Mouse (Mus musculus) liver, embryonic 11.5 days (tissue): ENCODE measurements around the gene Smyd5. TPM values are rescaled to one million over a fixed set of nuclear protein-coding genes. Genes with fewer than 3 reads are reported as not detected.
A peak's percentile ranks its signal among the peaks of the same experiment; 100 is the strongest.

Experiments used
- ATAC-seq: fragments of 200-750 bp; cut with Nextera tagmentation; replicated peaks from 2 replicates; pipeline ENCODE4 v1.8.0; 2017; ENCODE audit warnings: moderate number of reproducible peaks, mild to moderate bottlenecking, moderate TSS enrichment, moderate library complexity; ENCODE audit not compliant: low FRiP score
- DNase-seq: peaks from one replicate; pipeline ENCODE4 v3.0.0-alpha.2; 2017; ENCODE audit warnings: low spot score
- H3K27ac ChIP-seq: fragments of 300-500 bp; sonication (generic); 2 replicates; pipeline ENCODE4 v1.5.1; 2014; ENCODE audit warnings: mild to moderate bottlenecking, low read depth, low read length, control low read depth
- H3K27me3 ChIP-seq: fragments of 300-500 bp; sonication (generic); replicated peaks from 2 replicates; pipeline ENCODE4 v1.6.1; 2014; ENCODE audit warnings: low read length, mixed read lengths; ENCODE audit not compliant: control insufficient read depth, insufficient read depth
- H3K36me3 ChIP-seq: fragments of 300-500 bp; sonication (generic); 2 replicates; pipeline ENCODE4 v1.6.1; 2014; ENCODE audit warnings: mild to moderate bottlenecking, low read length, moderate library complexity, mixed read lengths; ENCODE audit not compliant: control insufficient read depth, insufficient read depth
- H3K4me1 ChIP-seq: fragments of 300-500 bp; sonication (generic); replicated peaks from 2 replicates; pipeline ENCODE4 v1.6.1; 2014; ENCODE audit warnings: low read length, mixed read lengths; ENCODE audit not compliant: control insufficient read depth, insufficient read depth
- H3K4me2 ChIP-seq: fragments of 300-500 bp; sonication (generic); 2 replicates; pipeline ENCODE4 v1.6.1; 2014; ENCODE audit warnings: mild to moderate bottlenecking, control low read depth, moderate library complexity
- H3K4me3 ChIP-seq: fragments of 300-500 bp; sonication (generic); 2 replicates; pipeline ENCODE4 v1.5.1; 2014; ENCODE audit warnings: low read depth, low read length, control low read depth
- H3K9ac ChIP-seq: fragments of 300-500 bp; sonication (generic); 2 replicates; pipeline ENCODE4 v1.6.1; 2014; ENCODE audit warnings: low read depth, low read length, control low read depth
- H3K9me3 ChIP-seq: fragments of 300-500 bp; sonication (generic); 2 replicates; pipeline ENCODE4 v1.6.1; 2016; ENCODE audit warnings: low read length, inconsistent platforms, mixed read lengths; ENCODE audit not compliant: control insufficient read depth
- whole genome bisulfite sequencing: fragments of 180-500 bp; shearing (Covaris S2); extraction: QIAGEN DNeasy Blood & Tissue Kit; methylation state at CpG from one replicate; pipeline ENCODE4 v1.1.7; 2014; 5-methylcytosine and 5-hydroxymethylcytosine counted together
- polyA plus RNA-seq: library from polyadenylated mRNA; unstranded; fragments of >200 nt; fragmentation: Nextera tagmentation; extraction: Ambion mirVana; gene quantifications from 2 replicates; pipeline ENCODE4 v1.2.1, GENCODE M21; 2014

Gene Smyd5
- 65.5 and 68.2 TPM in 2 replicates for polyA plus RNA-seq

GRCm38 (mm10) chr6:85431842-85432431 is at the start of gene Smyd5:
TSS of gene Smyd5 (plus strand) at chr6:85431989.
- Histone ChIP-seq H3K4me2 (peak within 1 kb of the TSS; percentile 63), H3K27ac (no peak within 1 kb of the TSS), H3K4me1 (peaks cover 12% of the 10 kb centered on the region), H3K9me3 (no peaks in the 10 kb centered on the region), H3K4me3 (peak within 1 kb of the TSS; percentile 71), H3K9ac (peak within 1 kb of the TSS; percentile 73), H3K27me3 (no peaks in the 10 kb centered on the region; the same call in 1 of the 2 replicates), H3K36me3 (no peaks in the 10 kb centered on the region)
- WGBS, result under 1% methylated on average over 39 of the region's 39 CpGs
- DNase-seq, result peak; percentile 93
- ATAC-seq, result peak; percentile 91

- H3K36me3 ChIP-seq, result no peaks in the 10 kb centered on the region
- DNase-seq, result no peak
- H3K27me3 ChIP-seq, result no peaks in the 10 kb centered on the region
- H3K9me3 ChIP-seq, result no peaks in the 10 kb centered on the region
- no peak for ATAC-seq
- no peak overlapping the region for H3K27ac ChIP-seq
- WGBS, result 81% methylated on average over 2 of the region's 2 CpGs
- H3K4me2 ChIP-seq, result no peak overlapping the region
- H3K4me1 ChIP-seq, result peaks cover 28% of the 10 kb centered on the region
- no peak overlapping the region for H3K4me3 ChIP-seq
- no peak overlapping the region for H3K9ac ChIP-seq
Measured at GRCm38 (mm10) chr6:85382791-85383190, 49.0 kb upstream of the Smyd5 start.

GRCm38 (mm10) chr6:85388608-85389007 is 43.2 kb upstream of the Smyd5 start:
- 29% methylated on average over 5 of the region's 5 CpGs for WGBS
- H3K27ac ChIP-seq, result no peak overlapping the region
- no peaks in the 10 kb centered on the region; the same call in 1 of the 2 replicates for H3K27me3 ChIP-seq
- peaks cover 5% of the 10 kb centered on the region for H3K4me1 ChIP-seq
- peak; percentile 69 for ATAC-seq
- H3K4me3 ChIP-seq, result no peak overlapping the region
- no peaks in the 10 kb centered on the region for H3K9me3 ChIP-seq
- no peak overlapping the region for H3K9ac ChIP-seq
- peak overlapping the region; percentile 41 for H3K4me2 ChIP-seq
- DNase-seq, result no peak
- no peaks in the 10 kb centered on the region for H3K36me3 ChIP-seq

- Histone ChIP-seq H3K9ac (no peak overlapping the region), H3K4me3 (no peak overlapping the region), H3K4me1 (peaks cover 5% of the 10 kb centered on the region), H3K27ac (no peak overlapping the region), H3K9me3 (no peaks in the 10 kb centered on the region), H3K27me3 (no peaks in the 10 kb centered on the region; the same call in 1 of the 2 replicates), H3K4me2 (no peak overlapping the region), H3K36me3 (no peaks in the 10 kb centered on the region)
- ATAC-seq, result no peak
- 24% methylated on average over 6 of the region's 7 CpGs for WGBS
- no peak for DNase-seq
Measured at GRCm38 (mm10) chr6:85391803-85392202, 40.0 kb upstream of the Smyd5 start.

GRCm38 (mm10) chr6:85395360-85395759 is 36.4 kb upstream of the Smyd5 start:
- no peaks in the 10 kb centered on the region for H3K27me3 ChIP-seq
- H3K4me2 ChIP-seq, result no peak overlapping the region
- no peaks in the 10 kb centered on the region for H3K36me3 ChIP-seq
- no peak overlapping the region for H3K4me3 ChIP-seq
- no peaks in the 10 kb centered on the region for H3K9me3 ChIP-seq
- H3K27ac ChIP-seq, result no peak overlapping the region
- no peaks in the 10 kb centered on the region for H3K4me1 ChIP-seq
- ATAC-seq, result no peak
- DNase-seq, result no peak
- no peak overlapping the region for H3K9ac ChIP-seq
- 75% methylated on average over 2 of the region's 2 CpGs for WGBS

- Histone ChIP-seq H3K9ac (no peak overlapping the region), H3K4me3 (no peak overlapping the region), H3K36me3 (no peaks in the 10 kb centered on the region), H3K4me2 (no peak overlapping the region), H3K27me3 (no peaks in the 10 kb centered on the region), H3K9me3 (no peaks in the 10 kb centered on the region), H3K4me1 (no peaks in the 10 kb centered on the region), H3K27ac (no peak overlapping the region)
- no peak for ATAC-seq
- DNase-seq, result no peak
- WGBS, result 13% methylated on average over 1 of the region's 1 CpGs
Measured at GRCm38 (mm10) chr6:85397165-85397564, 34.6 kb upstream of the Smyd5 start.

- Histone ChIP-seq H3K36me3 (no peaks in the 10 kb centered on the region), H3K27ac (no peak overlapping the region), H3K4me1 (no peaks in the 10 kb centered on the region), H3K27me3 (0 out of 2 replicates have a peak, but pooled peaks cover 2% of the 10 kb centered on the region), H3K9me3 (no peaks in the 10 kb centered on the region), H3K4me2 (no peak overlapping the region), H3K9ac (no peak overlapping the region), H3K4me3 (no peak overlapping the region)
- ATAC-seq (no peak), DNase-seq (no peak)
- 27% methylated on average over 5 of the region's 5 CpGs for WGBS
Measured at GRCm38 (mm10) chr6:85399715-85400114, 32.1 kb upstream of the Smyd5 start.

- peaks cover 13% of the 10 kb centered on the region for H3K27me3 ChIP-seq
Measured at GRCm38 (mm10) chr6:85402613-85403012, 29.2 kb upstream of the Smyd5 start.

GRCm38 (mm10) chr6:85403039-85403438 is 28.8 kb upstream of the Smyd5 start:
- no peak overlapping the region for H3K27ac ChIP-seq
- no peak for DNase-seq
- no peaks in the 10 kb centered on the region for H3K36me3 ChIP-seq
- no peak for ATAC-seq
- no peak overlapping the region for H3K9ac ChIP-seq
- H3K4me3 ChIP-seq, result no peak overlapping the region
- no peak overlapping the region for H3K4me2 ChIP-seq
- H3K4me1 ChIP-seq, result no peaks in the 10 kb centered on the region
- H3K27me3 ChIP-seq, result peaks cover 17% of the 10 kb centered on the region
- H3K9me3 ChIP-seq, result no peaks in the 10 kb centered on the region
- 79% methylated on average over 10 of the region's 10 CpGs for WGBS

More at GRCm38 (mm10) chr6:85402613-85403012, 29.2 kb upstream of the Smyd5 start:
- ATAC-seq (no peak), DNase-seq (no peak)
- no peak overlapping the region for H3K4me3 ChIP-seq
- H3K36me3 ChIP-seq, result no peaks in the 10 kb centered on the region
- no peak overlapping the region for H3K9ac ChIP-seq
- H3K4me2 ChIP-seq, result no peak overlapping the region
- WGBS, result 42% methylated on average over 2 of the region's 2 CpGs
- H3K9me3 ChIP-seq, result no peaks in the 10 kb centered on the region
- H3K4me1 ChIP-seq, result no peaks in the 10 kb centered on the region
- no peak overlapping the region for H3K27ac ChIP-seq
